Mouse (Mus musculus): ENCODE measurements around the gene Olfr465-ps1.

DNA sequence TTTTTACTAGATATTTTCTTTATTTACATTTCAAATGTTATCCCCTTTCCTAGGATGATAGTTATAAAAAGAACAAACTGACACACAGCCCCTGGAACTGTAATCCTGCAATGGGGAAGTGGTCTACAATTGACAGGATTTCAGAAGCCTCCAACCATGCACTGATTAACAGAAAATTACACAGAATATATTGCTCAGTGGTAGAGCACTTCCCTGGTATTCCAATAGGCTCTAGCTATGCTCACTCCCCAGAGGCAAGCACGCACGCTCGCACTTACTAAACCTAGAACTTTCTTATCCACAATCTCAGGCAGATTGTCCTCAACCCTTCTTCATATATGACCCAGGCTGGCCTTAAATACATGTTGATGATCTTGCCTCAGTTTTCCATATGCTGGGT lies 24.6 kb upstream of the Olfr465-ps1 start:
- no peak for TF ChIP-seq CTCF (conservative IDR thresholded peaks at IDR 0.05; ENCODE audit: insufficient read depth, insufficient read length, low read depth, low read length)
- no peak for TF ChIP-seq POLR2A (IDR thresholded peaks at IDR 0.05; ENCODE audit: low read depth, low read length)

All from kidney, adult 2 months (tissue).